Mouse (Mus musculus) spleen, postnatal 4 days (tissue): Measurements from ENCODE around the gene Ccdc61.

Experiments used
- DNase-seq, 2 experiments: peaks; one replicate each; pipeline ENCODE4 v3.0.0; 2022; ENCODE audit warnings: low spot score in 2 of 2

Gene Ccdc61

GRCm38 (mm10) chr7:18910241-18910831 is at the start of gene Ccdc61:
Gene Ccdc61, minus strand, starts transcription at chr7:18910415.
- DNase-seq: peak; percentile 95 to 96

GRCm38 (mm10) chr7:18959446-18959845 is 49.2 kb upstream of the Ccdc61 start:
- no peak for DNase-seq

GRCm38 (mm10) chr7:18958384-18958766 is 48.2 kb upstream of the Ccdc61 start:
- DNase-seq: peak in 1 of 2 experiments; percentile 61

GRCm38 (mm10) chr7:18957569-18958383 is 47.6 kb upstream of the Ccdc61 start:
- peak in 1 of 2 experiments; percentile 65 for DNase-seq

GRCm38 (mm10) chr7:18951397-18951796 is 41.2 kb upstream of the Ccdc61 start:
- peak; percentile 18 to 77 for DNase-seq

- DNase-seq: no peak
Measured at GRCm38 (mm10) chr7:18950523-18951315, 40.5 kb upstream of the Ccdc61 start.

- DNase-seq: no peak
Measured at GRCm38 (mm10) chr7:18949781-18950522, 39.7 kb upstream of the Ccdc61 start.

GRCm38 (mm10) chr7:18948151-18948550 is 37.9 kb upstream of the Ccdc61 start:
- DNase-seq: no peak

- DNase-seq: no peak
Measured at GRCm38 (mm10) chr7:18942815-18943214, 32.6 kb upstream of the Ccdc61 start.

- DNase-seq: no peak
Measured at GRCm38 (mm10) chr7:18942376-18942775, 32.2 kb upstream of the Ccdc61 start.

GRCm38 (mm10) chr7:18927759-18928158 is 17.5 kb upstream of the Ccdc61 start:
- no peak for DNase-seq

- no peak for DNase-seq
Measured at GRCm38 (mm10) chr7:18926911-18927310, 16.7 kb upstream of the Ccdc61 start.

GRCm38 (mm10) chr7:18926041-18926790 is 16.0 kb upstream of the Ccdc61 start:
- no peak for DNase-seq

- DNase-seq: peak; percentile 72 to 83
Measured at GRCm38 (mm10) chr7:18925162-18925938, 15.1 kb upstream of the Ccdc61 start, which contains the start of gene Nova2. Gene Nova2, plus strand, starts transcription at chr7:18925888.

GRCm38 (mm10) chr7:18924321-18924720 is 14.1 kb upstream of the Ccdc61 start:
- DNase-seq: no peak

GRCm38 (mm10) chr7:18923711-18924191 is 13.5 kb upstream of the Ccdc61 start:
- no peak for DNase-seq

- no peak for DNase-seq
Measured at GRCm38 (mm10) chr7:18923267-18923666, 13.1 kb upstream of the Ccdc61 start.

GRCm38 (mm10) chr7:18922807-18923206 is 12.6 kb upstream of the Ccdc61 start:
- DNase-seq: no peak

GRCm38 (mm10) chr7:18921069-18921468 is 10.9 kb upstream of the Ccdc61 start:
- no peak for DNase-seq

- DNase-seq: no peak
Measured at GRCm38 (mm10) chr7:18917931-18918330, 7.7 kb upstream of the Ccdc61 start.
